Mouse (Mus musculus) neural tube, embryonic 11.5 days (tissue): ENCODE results near the gene Rimbp3. TPM values are rescaled to one million over a fixed set of nuclear protein-coding genes. Genes with fewer than 3 reads are reported as not detected.
"Not testable (repeated sequence)": the region's sequence is repeated elsewhere in the genome, so short reads cannot be mapped to it uniquely, and the experiment has no call there.

Experiments
- ATAC-seq: fragments of 200-750 bp; cut with Nextera tagmentation; 2 replicates; pipeline ENCODE4 v1.8.0; 2017; ENCODE audit warnings: moderate number of reproducible peaks, mild to moderate bottlenecking, moderate TSS enrichment, moderate library complexity; ENCODE audit not compliant: insufficient read depth, low FRiP score, low TSS enrichment
- DNase-seq: peaks from one replicate; pipeline ENCODE4 v3.0.0-alpha.2; 2015; ENCODE audit warnings: low spot score
- H3K27ac ChIP-seq: fragments of 300-500 bp; sonication (generic); 2 replicates; pipeline ENCODE4 v1.5.1; 2014; ENCODE audit warnings: low read depth, mild to moderate bottlenecking, low read length
- H3K27me3 ChIP-seq: fragments of 300-500 bp; sonication (generic); 2 replicates; pipeline ENCODE4 v1.6.1; 2014; ENCODE audit warnings: mild to moderate bottlenecking, low read length, mixed read lengths; ENCODE audit not compliant: control insufficient read depth, insufficient read depth
- H3K36me3 ChIP-seq: fragments of 300-500 bp; sonication (generic); 2 replicates; pipeline ENCODE4 v1.6.1; 2014; ENCODE audit warnings: mild to moderate bottlenecking, low read length, moderate library complexity, mixed read lengths; ENCODE audit not compliant: control insufficient read depth, insufficient read depth
- H3K4me1 ChIP-seq: fragments of 300-500 bp; sonication (generic); 2 replicates; pipeline ENCODE4 v1.6.1; 2014; ENCODE audit warnings: low read length, mixed read lengths; ENCODE audit not compliant: control insufficient read depth, insufficient read depth
- H3K4me2 ChIP-seq: fragments of 300-500 bp; sonication (generic); 2 replicates; pipeline ENCODE4 v1.6.1; 2014; ENCODE audit warnings: low read depth, mild to moderate bottlenecking, moderate library complexity
- H3K4me3 ChIP-seq: fragments of 300-500 bp; sonication (generic); 2 replicates; pipeline ENCODE4 v1.5.1; 2014; ENCODE audit warnings: low read depth, low read length
- H3K9ac ChIP-seq: fragments of 300-500 bp; sonication (generic); 2 replicates; pipeline ENCODE4 v1.6.1; 2014; ENCODE audit warnings: mild to moderate bottlenecking, low read length
- H3K9me3 ChIP-seq: fragments of 300-500 bp; sonication (generic); 2 replicates; pipeline ENCODE4 v1.6.1; 2016; ENCODE audit warnings: low read length; ENCODE audit not compliant: control insufficient read depth
- WGBS: fragments of 180-500 bp; shearing (Covaris S2); extraction: QIAGEN DNeasy Blood & Tissue Kit; methylation state at CpG from one replicate; pipeline ENCODE4 v1.1.7; 2014; 5-methylcytosine and 5-hydroxymethylcytosine counted together
- polyA plus RNA-seq: library from polyadenylated mRNA; unstranded; fragments of >200 nt; fragmentation: Nextera tagmentation; extraction: Ambion mirVana; gene quantifications from 2 replicates; pipeline ENCODE4 v1.2.1, GENCODE M21; 2014

Gene Rimbp3
- polyA plus RNA-seq, 1 experiment from 2014 or later, result 1.1 TPM

GRCm38 (mm10) chr16:17209404-17209960 is 1.1 kb downstream of the Rimbp3 start:
- WGBS, result 2% methylated on average over 37 of the region's 37 CpGs
- Histone ChIP-seq H3K36me3 (no peaks in the 10 kb centered on the region), H3K9ac (peak overlapping the region; percentile 80), H3K9me3 (no peaks in the 10 kb centered on the region), H3K4me3 (peak overlapping the region; percentile 59), H3K4me1 (peaks cover 10% of the 10 kb centered on the region), H3K27ac (peak overlapping the region; percentile 78), H3K4me2 (peak overlapping the region; percentile 98), H3K27me3 (peaks cover 3% of the 10 kb centered on the region; the same call in 1 of the 2 replicates)
- no peak for ATAC-seq
- no peak for DNase-seq

- Histone ChIP-seq H3K4me3 (peak overlapping the region; percentile 59), H3K4me1 (peaks cover 10% of the 10 kb centered on the region), H3K9ac (peak overlapping the region; percentile 80), H3K4me2 (peak overlapping the region; percentile 98), H3K36me3 (no peaks in the 10 kb centered on the region), H3K9me3 (no peaks in the 10 kb centered on the region), H3K27ac (peak overlapping the region; percentile 78; the same call in 1 of the 2 replicates), H3K27me3 (peaks cover 3% of the 10 kb centered on the region; the same call in 1 of the 2 replicates)
- 7% methylated on average over 48 of the region's 48 CpGs for WGBS
- DNase-seq, result peak; percentile 92
- ATAC-seq, result peak; percentile 60
These were observed 1.8 kb downstream of the Rimbp3 start for GRCm38 (mm10) chr16:17209981-17210838.

GRCm38 (mm10) chr16:17216934-17217633 is 8.7 kb downstream of the Rimbp3 start:
- 56% methylated on average over 8 of the region's 8 CpGs for WGBS
- no peak overlapping the region for H3K27ac ChIP-seq
- no peak overlapping the region for H3K9ac ChIP-seq
- H3K36me3 ChIP-seq, result no peaks in the 10 kb centered on the region
- no peak overlapping the region for H3K4me2 ChIP-seq
- H3K9me3 ChIP-seq, result no peaks in the 10 kb centered on the region
- no peaks in the 10 kb centered on the region for H3K4me1 ChIP-seq
- H3K4me3 ChIP-seq, result no peak overlapping the region
- H3K27me3 ChIP-seq, result no peaks in the 10 kb centered on the region
- ATAC-seq, result no peak
- DNase-seq, result no peak

- no peaks in the 10 kb centered on the region for H3K4me1 ChIP-seq
- 45% methylated on average over 7 of the region's 7 CpGs for WGBS
- H3K27me3 ChIP-seq, result no peaks in the 10 kb centered on the region
- no peak overlapping the region for H3K9ac ChIP-seq
- H3K4me2 ChIP-seq, result no peak overlapping the region
- DNase-seq (no peak), ATAC-seq (no peak)
- H3K27ac ChIP-seq, result no peak overlapping the region
- H3K4me3 ChIP-seq, result no peak overlapping the region
- no peaks in the 10 kb centered on the region for H3K36me3 ChIP-seq
- H3K9me3 ChIP-seq, result no peaks in the 10 kb centered on the region
These were observed 11.8 kb downstream of the Rimbp3 start for GRCm38 (mm10) chr16:17220127-17220733.

- ATAC-seq (peak; percentile 100), DNase-seq (peak; percentile 88)
- H3K27ac ChIP-seq, result no peak overlapping the region
- no peaks in the 10 kb centered on the region for H3K4me1 ChIP-seq
- no peaks in the 10 kb centered on the region for H3K27me3 ChIP-seq
- H3K4me3 ChIP-seq, result no peak overlapping the region
- H3K36me3 ChIP-seq, result no peaks in the 10 kb centered on the region
- H3K9me3 ChIP-seq, result no peaks in the 10 kb centered on the region
- no peak overlapping the region for H3K9ac ChIP-seq
- 30% methylated on average over 25 of the region's 25 CpGs for WGBS
- H3K4me2 ChIP-seq, result no peak overlapping the region
These were observed 13.8 kb downstream of the Rimbp3 start for GRCm38 (mm10) chr16:17222197-17222596.

- Histone ChIP-seq H3K9me3 (no peaks in the 10 kb centered on the region), H3K4me3 (no peak overlapping the region), H3K4me2 (no peak overlapping the region), H3K4me1 (no peaks in the 10 kb centered on the region), H3K9ac (no peak overlapping the region), H3K36me3 (no peaks in the 10 kb centered on the region), H3K27me3 (no peaks in the 10 kb centered on the region), H3K27ac (no peak overlapping the region)
- DNase-seq (no peak), ATAC-seq (no peak)
- WGBS, result 89% methylated on average over 5 of the region's 5 CpGs
These were observed 17.2 kb downstream of the Rimbp3 start for GRCm38 (mm10) chr16:17225584-17225983.

- no peak for DNase-seq
- H3K36me3 ChIP-seq, result no peaks in the 10 kb centered on the region
- no peak overlapping the region for H3K4me3 ChIP-seq
- no peaks in the 10 kb centered on the region for H3K4me1 ChIP-seq
- no peak overlapping the region for H3K4me2 ChIP-seq
- no peak overlapping the region for H3K9ac ChIP-seq
- H3K9me3 ChIP-seq, result no peaks in the 10 kb centered on the region
- no peaks in the 10 kb centered on the region for H3K27me3 ChIP-seq
- H3K27ac ChIP-seq, result no peak overlapping the region
- ATAC-seq, result no peak
These were observed 18.1 kb downstream of the Rimbp3 start for GRCm38 (mm10) chr16:17226496-17226895.

GRCm38 (mm10) chr16:17231523-17231922 is 23.1 kb downstream of the Rimbp3 start:
- H3K27ac ChIP-seq, H3K9ac ChIP-seq, H3K4me2 ChIP-seq, H3K36me3 ChIP-seq, H3K27me3 ChIP-seq, H3K4me3 ChIP-seq, ATAC-seq, H3K9me3 ChIP-seq, DNase-seq: not testable (repeated sequence)
- WGBS, result 91% methylated on average over 2 of the region's 2 CpGs
- H3K4me1 ChIP-seq, result peaks cover 16% of the 10 kb centered on the region
